ENCODE assay signal across 17 mouse cellular contexts in genomic region chr12:100001910-100002309, GRCm38 (mm10). TPM values are rescaled to one million over a fixed set of nuclear protein-coding genes. Genes with fewer than 3 reads are reported as not detected.
DNase-seq lines count a peak whose midpoint lies in the region; ATAC-seq and TF ChIP-seq lines count a peak whose summit lies in the region.
"Had no signal": no experiment of that assay in that cellular context is flagged by ENCODE, and none has a peak within 500 bp of the region (broad histone marks: within the 10 kb centered on the region; RNA-seq: fewer than 3 reads in every experiment).

No protein-coding gene starts in this region.

- no peak overlapping the region for H3K4me3 ChIP-seq in hindbrain, postnatal 0 days (ENCODE audit: low read length)
- H3K4me3 ChIP-seq in hindbrain, embryonic 16.5 days (ENCODE audit: low read length), result no peak overlapping the region
- no peak overlapping the region for H3K4me3 ChIP-seq in stomach, embryonic 16.5 days (replicated peaks; ENCODE audit: low read length)
- no peak overlapping the region for H3K4me3 ChIP-seq in stomach, postnatal 0 days (ENCODE audit: low read depth, low read length)
- no peak overlapping the region for H3K4me3 ChIP-seq in lung, embryonic 15.5 days
- H3K4me3 ChIP-seq in forebrain, embryonic 14.5 days (ENCODE audit: low read depth, low read length), result no peak overlapping the region
- H3K4me3 ChIP-seq: heart, embryonic 15.5 days; left cerebral cortex, adult 2 months; neural tube, embryonic 12.5 days; stomach, embryonic 15.5 days had no signal

- no peak overlapping the region for H3K9ac ChIP-seq in hindbrain, postnatal 0 days (replicated peaks; ENCODE audit: low read length)
- H3K9ac ChIP-seq in hindbrain, embryonic 16.5 days (ENCODE audit: low read depth, low read length), result no peak overlapping the region
- no peak overlapping the region for H3K9ac ChIP-seq in stomach, embryonic 16.5 days (ENCODE audit: low read length)
- no peak overlapping the region for H3K9ac ChIP-seq in stomach, postnatal 0 days (ENCODE audit: low read length)
- H3K9ac ChIP-seq in lung, embryonic 15.5 days, result no peak overlapping the region
- H3K9ac ChIP-seq in forebrain, embryonic 14.5 days (ENCODE audit: low read length), result no peak overlapping the region
- H3K9ac ChIP-seq: heart, embryonic 15.5 days; neural tube, embryonic 12.5 days; stomach, embryonic 15.5 days had no signal

- 54% methylated on average over 3 of the region's 3 CpGs for WGBS in hindbrain, postnatal 0 days
- 75% methylated on average over 3 of the region's 3 CpGs for WGBS in hindbrain, embryonic 16.5 days
- 67% methylated on average over 3 of the region's 3 CpGs for WGBS in stomach, embryonic 16.5 days
- WGBS in stomach, postnatal 0 days, result 62% methylated on average over 3 of the region's 3 CpGs
- 42% methylated on average over 3 of the region's 3 CpGs for WGBS in lung, embryonic 15.5 days
- WGBS in forebrain, embryonic 14.5 days, result 83% methylated on average over 3 of the region's 3 CpGs

- TF ChIP-seq EP300 in stomach, postnatal 0 days (optimal IDR thresholded peaks at IDR 0.05), result no peak

- H3K4me2 ChIP-seq in hindbrain, postnatal 0 days (ENCODE audit: low read depth, low read length), result no peak overlapping the region
- no peak overlapping the region for H3K4me2 ChIP-seq in hindbrain, embryonic 16.5 days (ENCODE audit: low read length)
- H3K4me2 ChIP-seq in stomach, embryonic 16.5 days (ENCODE audit: low read depth, low read length), result no peak overlapping the region
- H3K4me2 ChIP-seq in stomach, postnatal 0 days (replicated peaks; ENCODE audit: low read depth), result no peak overlapping the region
- H3K4me2 ChIP-seq in lung, embryonic 15.5 days, result no peak overlapping the region
- H3K4me2 ChIP-seq in forebrain, embryonic 14.5 days (ENCODE audit: low read length), result no peak overlapping the region
- H3K4me2 ChIP-seq: heart, embryonic 15.5 days; neural tube, embryonic 12.5 days; stomach, embryonic 15.5 days had no signal

- H3K9me3 ChIP-seq in hindbrain, postnatal 0 days (ENCODE audit: low read length), result no peaks in the 10 kb centered on the region
- H3K9me3 ChIP-seq in hindbrain, embryonic 16.5 days (ENCODE audit: control insufficient read depth, low read length), result no peaks in the 10 kb centered on the region
- no peaks in the 10 kb centered on the region for H3K9me3 ChIP-seq in stomach, embryonic 16.5 days (replicated peaks; ENCODE audit: control insufficient read depth, low read length)
- H3K9me3 ChIP-seq in stomach, postnatal 0 days (ENCODE audit: control insufficient read depth, low read length), result no peaks in the 10 kb centered on the region
- H3K9me3 ChIP-seq in lung, embryonic 15.5 days, result no peaks in the 10 kb centered on the region
- no peaks in the 10 kb centered on the region for H3K9me3 ChIP-seq in forebrain, embryonic 14.5 days (replicated peaks; ENCODE audit: control insufficient read depth, low read length)
- H3K9me3 ChIP-seq: G1E; heart, embryonic 15.5 days; neural tube, embryonic 12.5 days; stomach, embryonic 15.5 days had no signal

- no peaks in the 10 kb centered on the region for H3K4me1 ChIP-seq in hindbrain, postnatal 0 days (ENCODE audit: insufficient read depth, low read length)
- H3K4me1 ChIP-seq in hindbrain, embryonic 16.5 days (ENCODE audit: control insufficient read depth, insufficient read depth, low read depth, low read length), result peaks cover 3% of the 10 kb centered on the region; the same call in 1 of the 2 replicates
- peaks cover 9% of the 10 kb centered on the region; the same call in 1 of the 2 replicates for H3K4me1 ChIP-seq in stomach, embryonic 16.5 days (ENCODE audit: control insufficient read depth, insufficient read depth, low read length)
- H3K4me1 ChIP-seq in stomach, postnatal 0 days (replicated peaks; ENCODE audit: control insufficient read depth, insufficient read depth), result no peaks in the 10 kb centered on the region
- peaks cover 19% of the 10 kb centered on the region; the same call in 1 of the 2 replicates for H3K4me1 ChIP-seq in lung, embryonic 15.5 days
- H3K4me1 ChIP-seq in forebrain, embryonic 14.5 days (ENCODE audit: control insufficient read depth, insufficient read depth, low read length), result no peaks in the 10 kb centered on the region; the same call in 1 of the 2 replicates
- H3K4me1 ChIP-seq: heart, embryonic 15.5 days; neural tube, embryonic 12.5 days; stomach, embryonic 15.5 days had no signal

- no peak for ATAC-seq in hindbrain, postnatal 0 days
- no peak for ATAC-seq in hindbrain, embryonic 16.5 days
- peak; percentile 25; the same call in 1 of the 2 replicates for ATAC-seq in stomach, embryonic 16.5 days (ENCODE audit: insufficient read depth, low FRiP score)
- no peak for ATAC-seq in stomach, postnatal 0 days (ENCODE audit: low FRiP score, low TSS enrichment)
- ATAC-seq in lung, embryonic 15.5 days (ENCODE audit: borderline replicate concordance, extremely low read depth, low FRiP score, low TSS enrichment), result peak; percentile 88
- ATAC-seq in forebrain, embryonic 14.5 days, result no peak
- ATAC-seq: forebrain, embryonic 16.5 days; midbrain, embryonic 16.5 days had no signal

- H3K27me3 ChIP-seq in hindbrain, postnatal 0 days (ENCODE audit: insufficient read depth, low read length), result no peaks in the 10 kb centered on the region
- no peaks in the 10 kb centered on the region for H3K27me3 ChIP-seq in hindbrain, embryonic 16.5 days (replicated peaks; ENCODE audit: control insufficient read depth, insufficient read depth, low read length)
- H3K27me3 ChIP-seq in stomach, embryonic 16.5 days (ENCODE audit: control insufficient read depth, insufficient read depth, low read length), result no peaks in the 10 kb centered on the region
- H3K27me3 ChIP-seq in stomach, postnatal 0 days (ENCODE audit: control insufficient read depth, insufficient read depth, low read length), result no peaks in the 10 kb centered on the region
- no peaks in the 10 kb centered on the region for H3K27me3 ChIP-seq in lung, embryonic 15.5 days
- no peaks in the 10 kb centered on the region for H3K27me3 ChIP-seq in forebrain, embryonic 14.5 days (replicated peaks; ENCODE audit: control insufficient read depth, insufficient read depth, low read length)
- H3K27me3 ChIP-seq: heart, embryonic 15.5 days; neural tube, embryonic 12.5 days; stomach, embryonic 15.5 days had no signal

- no peak overlapping the region for H3K27ac ChIP-seq in hindbrain, postnatal 0 days
- H3K27ac ChIP-seq in hindbrain, embryonic 16.5 days (ENCODE audit: low read depth, low read length), result no peak overlapping the region
- H3K27ac ChIP-seq in stomach, embryonic 16.5 days (ENCODE audit: low read length), result no peak overlapping the region
- no peak overlapping the region for H3K27ac ChIP-seq in stomach, postnatal 0 days (replicated peaks)
- H3K27ac ChIP-seq in lung, embryonic 15.5 days, result peak overlapping the region; percentile 62
- H3K27ac ChIP-seq in forebrain, embryonic 14.5 days (ENCODE audit: low read depth, low read length), result no peak overlapping the region
- H3K27ac ChIP-seq: heart, embryonic 15.5 days; left cerebral cortex, adult 2 months; neural tube, embryonic 12.5 days; stomach, embryonic 15.5 days had no signal

- H3K36me3 ChIP-seq in hindbrain, postnatal 0 days (ENCODE audit: insufficient read depth, low read length), result no peaks in the 10 kb centered on the region
- H3K36me3 ChIP-seq in hindbrain, embryonic 16.5 days (ENCODE audit: control insufficient read depth, insufficient read depth, low read length), result no peaks in the 10 kb centered on the region
- no peaks in the 10 kb centered on the region for H3K36me3 ChIP-seq in stomach, embryonic 16.5 days (ENCODE audit: control insufficient read depth, insufficient read depth, low read length)
- H3K36me3 ChIP-seq in stomach, postnatal 0 days (ENCODE audit: control insufficient read depth, insufficient read depth, low read length), result no peaks in the 10 kb centered on the region
- H3K36me3 ChIP-seq in lung, embryonic 15.5 days, result no peaks in the 10 kb centered on the region
- no peaks in the 10 kb centered on the region for H3K36me3 ChIP-seq in forebrain, embryonic 14.5 days (ENCODE audit: control insufficient read depth, insufficient read depth, low read length)
- H3K36me3 ChIP-seq: G1E; heart, embryonic 15.5 days; neural tube, embryonic 12.5 days; stomach, embryonic 15.5 days had no signal

- TF ChIP-seq CTCF in hindbrain, postnatal 0 days (IDR thresholded peaks at IDR 0.05; ENCODE audit: low read depth), result no peak
- TF ChIP-seq CTCF in stomach, postnatal 0 days (IDR thresholded peaks at IDR 0.05; ENCODE audit: low read depth), result no peak

- peak; percentile 20 for DNase-seq in hindbrain, postnatal 0 days (ENCODE audit: low spot score)
- DNase-seq in stomach, postnatal 0 days (ENCODE audit: low spot score), result no peak
- no peak for DNase-seq in urinary bladder, adult 2 months (ENCODE audit: low spot score)
- DNase-seq in forebrain, embryonic 14.5 days (ENCODE audit: low spot score), result no peak
- DNase-seq: adrenal gland, postnatal 25 days; liver had no signal

RNA-seq across cellular contexts. Expression of gene Kcnk13, which starts 37.6 kb away (rescaled TPM):
- 1.8 and 3.7 TPM in 2 replicates for total RNA-seq in hindbrain, postnatal 0 days (2014; rRNA removed)
- 1.9 and 2.4 TPM in 2 replicates for polyA plus RNA-seq in hindbrain, postnatal 0 days (2015; fragmentation: Nextera tagmentation; extraction: Ambion mirVana)
- 1.1 and 1.5 TPM in 2 replicates for polyA plus RNA-seq in hindbrain, embryonic 16.5 days (2015; fragmentation: Nextera tagmentation; extraction: Ambion mirVana)
- 0.49 and 0.53 TPM in 2 replicates for polyA plus RNA-seq in stomach, embryonic 16.5 days (2015; fragmentation: Nextera tagmentation; extraction: Ambion mirVana)
- polyA plus RNA-seq in stomach, postnatal 0 days (2015; fragmentation: Nextera tagmentation; extraction: Ambion mirVana), result 0.45 TPM in 2 replicates
- 3.9 and 4.1 TPM in 2 replicates for polyA plus RNA-seq in lung, embryonic 15.5 days (2015; fragmentation: Nextera tagmentation; extraction: Ambion mirVana)
- polyA plus RNA-seq in urinary bladder, adult 2 months (2012; rRNA removed), result 0.65 and 0.92 TPM in 2 replicates
- 0.94 and 1.2 TPM in 2 replicates for polyA plus RNA-seq in forebrain, embryonic 14.5 days (2014; fragmentation: Nextera tagmentation; extraction: Ambion mirVana)
- total RNA-seq: common myeloid progenitor, adult 5-6 weeks had no signal
- polyA plus RNA-seq: G1E had no signal

Comparison
In these comparisons a context has a peak if more than half of its experiments do, and no peak if none do; other contexts are left out.
1. ATAC-seq: peak in stomach, embryonic 16.5 days (single experiment) and lung, embryonic 15.5 days (single experiment); none in hindbrain, postnatal 0 days (single experiment), hindbrain, embryonic 16.5 days (single experiment), stomach, postnatal 0 days (single experiment) and forebrain, embryonic 14.5 days (single experiment).